Mouse (Mus musculus): ENCODE measurements around the gene Gm44502.

The Gm44502 gene

GRCm38 (mm10) chr15:89399716-89400115, 29.8 kb downstream of the Gm44502 start:
- DNase-seq (ENCODE audit: low spot score in 2 of 2): no peak

- DNase-seq (ENCODE audit: low spot score in 2 of 2): no peak
These were observed 31.4 kb downstream of the Gm44502 start for GRCm38 (mm10) chr15:89398146-89398545.

GRCm38 (mm10) chr15:89396883-89397282, 32.6 kb downstream of the Gm44502 start:
- DNase-seq (ENCODE audit: low spot score in 2 of 2): no peak

GRCm38 (mm10) chr15:89390081-89390480, 39.4 kb downstream of the Gm44502 start:
- no peak for DNase-seq (ENCODE audit: low spot score in 2 of 2)

- no peak for DNase-seq (ENCODE audit: low spot score in 2 of 2)
These were observed 42.4 kb downstream of the Gm44502 start for GRCm38 (mm10) chr15:89387127-89387526.

GRCm38 (mm10) chr15:89384617-89385016, 44.9 kb downstream of the Gm44502 start, which contains the start of gene Klhdc7b:
TSS of gene Klhdc7b (plus strand) at chr15:89384917.
- no peak for DNase-seq (ENCODE audit: low spot score in 2 of 2)

- no peak for DNase-seq (ENCODE audit: low spot score in 2 of 2)
These were observed 50.1 kb downstream of the Gm44502 start for GRCm38 (mm10) chr15:89379429-89379828.

GRCm38 (mm10) chr15:89378831-89379401, 50.6 kb downstream of the Gm44502 start, which contains the start of gene Odf3b:
TSS of gene Odf3b (minus strand) at chr15:89379282.
- DNase-seq (ENCODE audit: low spot score in 2 of 2): no peak

GRCm38 (mm10) chr15:89377938-89378828, 51.3 kb downstream of the Gm44502 start:
- DNase-seq (ENCODE audit: low spot score in 2 of 2): no peak

- DNase-seq (ENCODE audit: low spot score in 2 of 2): no peak
These were observed 52.1 kb downstream of the Gm44502 start for GRCm38 (mm10) chr15:89377362-89377761.

- DNase-seq (ENCODE audit: low spot score in 2 of 2): no peak
These were observed 52.5 kb downstream of the Gm44502 start, which contains the start of gene Tymp for GRCm38 (mm10) chr15:89376957-89377356. TSS of gene Tymp (minus strand) at chr15:89377039.

- DNase-seq (ENCODE audit: low spot score in 2 of 2): no peak
These were observed 53.5 kb downstream of the Gm44502 start for GRCm38 (mm10) chr15:89376040-89376439.

GRCm38 (mm10) chr15:89374801-89375534, 54.5 kb downstream of the Gm44502 start:
- DNase-seq (ENCODE audit: low spot score in 2 of 2): no peak

- no peak for DNase-seq (ENCODE audit: low spot score in 2 of 2)
These were observed 55.2 kb downstream of the Gm44502 start for GRCm38 (mm10) chr15:89374340-89374739.

GRCm38 (mm10) chr15:89373762-89374248, 55.7 kb downstream of the Gm44502 start, which contains the start of gene Sco2:
TSS of gene Sco2 (minus strand) at chr15:89373846.
- DNase-seq (ENCODE audit: low spot score in 2 of 2): peak; percentile 86 to 94

- peak; percentile 74 to 80 for DNase-seq (ENCODE audit: low spot score in 2 of 2)
These were observed 56.3 kb downstream of the Gm44502 start for GRCm38 (mm10) chr15:89373027-89373761.

GRCm38 (mm10) chr15:89372536-89372935, 57.0 kb downstream of the Gm44502 start:
- no peak for DNase-seq (ENCODE audit: low spot score in 2 of 2)

- no peak for DNase-seq (ENCODE audit: low spot score in 2 of 2)
These were observed 57.4 kb downstream of the Gm44502 start for GRCm38 (mm10) chr15:89372068-89372467.
